Mouse (Mus musculus) heart, postnatal 36 days (tissue): ENCODE measurements at regions not wholly inside any gene's neighbourhood (a gene's known extent, or its start where the extent isn't known, plus 50 kb on each side); places are given as distances from the start of the nearest gene placed in this dataset.

ENCODE experiments used
- DNase-seq, 2 experiments: peaks; one replicate each; pipeline ENCODE4 v3.0.0; 2021 to 2022
- intact Hi-C: fragments of 180-260 bp; cut with DNase I; formaldehyde crosslinking; loops from one replicate; pipeline ENCODE4 v1.15.1; 2025

- intact Hi-C loops: no loop called here
- DNase-seq: no peak
These were observed 259.4 kb upstream of the Runx1 start for GRCm38 (mm10) chr16:93085227-93085883.

DNA sequence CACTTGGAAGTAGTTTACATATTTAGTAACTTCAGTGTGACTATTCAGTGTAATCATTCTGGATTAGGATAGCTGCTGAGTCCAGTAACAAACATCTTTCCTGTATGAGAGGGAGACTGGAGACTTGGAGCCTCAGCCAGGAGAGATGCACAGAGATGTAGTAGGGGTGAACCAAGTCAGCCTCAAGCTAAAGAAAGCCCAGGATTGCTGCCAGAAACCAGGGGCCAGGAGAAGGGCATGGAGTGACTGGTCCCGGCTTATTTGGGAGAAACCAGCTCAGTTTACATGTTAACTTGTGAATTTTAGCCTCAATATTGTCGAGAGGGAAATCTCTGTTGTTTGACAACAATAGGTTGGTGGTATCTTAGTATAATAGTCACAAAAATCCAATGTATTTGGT, 257.8 kb upstream of the Runx1 start:
- intact Hi-C loops: no loop called here
- no peak for DNase-seq

DNA sequence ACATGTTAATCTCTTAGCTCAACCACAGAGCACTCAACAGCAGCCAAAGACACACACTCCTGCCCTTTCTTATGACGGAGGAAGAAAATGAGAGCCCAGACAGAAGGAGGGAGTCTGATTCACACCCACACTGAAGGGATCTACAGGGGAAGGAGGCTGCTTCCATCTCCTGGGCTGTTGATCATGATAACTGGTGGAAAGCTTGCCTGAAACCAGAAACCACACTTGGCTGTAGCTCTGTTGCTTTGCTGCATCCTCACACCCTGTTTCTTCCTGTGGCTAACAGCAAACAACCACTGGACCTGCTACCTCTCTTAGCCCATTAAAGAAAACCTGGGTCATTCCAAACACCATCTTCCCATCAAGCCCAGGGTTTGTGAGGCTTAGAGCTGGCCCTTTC, 257.2 kb upstream of the Runx1 start:
- intact Hi-C loops: no loop called here
- no peak for DNase-seq

DNA sequence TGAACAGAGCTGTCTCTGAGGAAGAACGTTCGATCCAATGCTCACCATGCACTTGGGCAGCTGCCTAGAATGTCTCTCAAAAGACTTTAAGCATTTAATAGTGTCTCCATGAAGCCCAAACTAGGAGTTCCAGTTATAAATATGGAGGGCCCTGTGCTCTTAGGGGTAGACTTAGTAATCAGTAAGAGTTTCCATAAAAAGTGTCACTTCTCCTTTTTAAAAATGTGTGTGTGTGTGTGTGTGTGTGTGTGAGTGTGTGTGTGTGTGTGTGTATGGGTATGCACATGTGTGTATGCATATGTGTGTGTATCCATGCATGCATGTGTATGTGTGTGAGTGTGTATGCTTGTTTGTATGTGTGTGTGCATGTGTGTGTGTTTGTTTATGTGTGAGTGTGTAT, 255.6 kb upstream of the Runx1 start:
- intact Hi-C loops: no loop called here
- DNase-seq: no peak

DNA sequence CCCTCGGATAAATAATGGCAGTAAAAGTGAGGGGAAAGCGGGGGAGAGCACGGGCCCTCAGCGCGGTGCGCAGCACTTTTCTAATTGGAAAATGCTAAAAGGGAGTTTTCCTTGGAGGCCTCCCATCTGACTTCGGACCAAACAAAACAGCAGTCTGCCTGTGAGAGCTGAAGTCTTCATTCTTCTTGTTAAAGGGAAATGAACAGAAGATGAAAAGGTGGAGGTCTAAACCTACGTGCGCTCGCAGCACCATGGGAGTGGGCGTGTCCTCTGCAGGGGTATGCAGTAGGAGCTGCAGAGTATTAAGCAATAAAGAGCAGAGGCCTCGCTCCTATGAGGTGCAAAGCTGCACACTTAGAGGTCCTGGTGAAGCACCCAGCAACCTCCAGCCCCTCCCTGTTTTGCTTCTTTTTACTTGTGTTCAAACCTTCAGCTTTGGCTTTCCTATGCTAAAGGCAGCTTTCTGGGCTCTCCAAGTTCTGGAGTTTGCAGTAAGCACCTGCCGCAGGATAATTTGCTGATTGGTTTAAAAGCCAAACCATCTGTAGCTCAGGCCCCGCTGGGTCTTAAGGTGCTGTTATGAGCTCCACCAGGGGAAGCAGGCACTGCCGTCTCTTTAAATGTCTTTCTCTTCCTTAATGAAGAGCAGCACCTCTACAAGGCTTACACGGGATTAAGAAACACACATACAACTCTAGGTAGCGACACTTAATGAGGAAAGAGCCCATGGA, 253.9 kb upstream of the Runx1 start:
- intact Hi-C loops: no loop called here
- peak; percentile 46 to 63 for DNase-seq

- intact Hi-C loops: no loop called here
These were observed 253.0 kb upstream of the Runx1 start for GRCm38 (mm10) chr16:93078909-93079308.

DNA sequence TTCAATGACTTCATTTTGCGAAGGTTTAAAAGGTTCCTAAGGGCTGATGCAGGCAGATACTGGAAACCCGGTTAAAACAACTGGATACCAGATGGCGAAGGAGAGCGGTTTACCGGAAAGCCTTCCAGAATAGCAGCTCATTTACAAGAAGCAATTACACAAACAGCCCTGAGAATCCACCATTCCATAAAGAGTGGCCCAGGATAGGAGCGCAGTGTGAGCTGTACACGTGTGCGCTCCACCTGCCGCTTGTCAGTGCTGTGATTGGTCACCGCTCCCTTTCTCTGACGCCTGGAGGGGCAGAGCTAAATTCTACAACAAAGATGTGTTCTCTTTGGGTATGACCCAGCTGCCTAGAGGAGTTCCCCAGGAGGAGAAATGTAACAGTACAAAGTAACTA, 249.5 kb upstream of the Runx1 start:
- intact Hi-C loops: no loop called here
- DNase-seq: no peak

More at GRCm38 (mm10) chr16:93078909-93079308, 253.0 kb upstream of the Runx1 start:
- DNase-seq: no peak

GRCm38 (mm10) chr16:93072156-93072555, 246.2 kb upstream of the Runx1 start:
- intact Hi-C loops: loop anchor here (5.0 kb wide), 1 partner anchor 245 kb away; the partner anchor contains the start of gene Runx1
- DNase-seq: peak; percentile 54 to 59

GRCm38 (mm10) chr16:93071726-93072125, 245.8 kb upstream of the Runx1 start:
- intact Hi-C loops: loop anchor here (5.0 kb wide), 1 partner anchor 244 kb away; the partner anchor contains the start of gene Runx1
- DNase-seq: peak; percentile 21 to 26

GRCm38 (mm10) chr16:93066821-93067220, 240.9 kb upstream of the Runx1 start:
- no peak for DNase-seq
- intact Hi-C loops: no loop called here

DNA sequence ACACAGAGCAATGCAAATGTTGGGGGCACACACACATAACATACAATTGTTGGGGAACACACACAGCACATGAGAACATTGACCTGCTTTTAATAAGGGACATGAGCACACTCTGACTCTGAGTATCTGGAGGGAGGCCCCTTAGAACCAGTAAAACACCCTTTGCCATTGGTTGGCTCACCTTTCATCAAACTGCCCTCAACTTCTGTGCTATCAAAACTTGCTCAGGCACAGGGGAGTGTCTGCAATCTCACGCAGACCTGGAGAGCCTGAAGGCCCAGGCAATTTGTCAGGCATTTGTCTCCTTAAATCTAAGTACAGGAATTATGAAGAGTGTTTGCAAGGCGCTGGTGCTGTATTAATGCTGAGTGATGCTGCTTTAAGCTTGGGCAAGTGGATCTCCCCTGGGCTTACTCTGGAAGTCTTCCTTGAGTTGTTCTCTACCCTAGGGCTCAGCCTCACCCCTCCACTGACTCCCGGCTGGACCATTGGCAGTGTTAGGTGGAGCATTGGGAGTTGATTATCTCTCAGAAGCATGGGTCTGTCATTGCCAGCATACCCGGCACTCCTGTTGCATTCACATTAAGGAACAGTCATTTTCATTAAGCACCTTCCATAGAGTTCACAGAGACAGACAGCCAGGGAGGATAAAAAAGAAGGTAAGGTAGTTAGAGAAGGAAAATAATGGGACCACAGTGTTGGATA, 235.7 kb upstream of the Runx1 start:
- intact Hi-C loops: no loop called here
- no peak for DNase-seq

DNA sequence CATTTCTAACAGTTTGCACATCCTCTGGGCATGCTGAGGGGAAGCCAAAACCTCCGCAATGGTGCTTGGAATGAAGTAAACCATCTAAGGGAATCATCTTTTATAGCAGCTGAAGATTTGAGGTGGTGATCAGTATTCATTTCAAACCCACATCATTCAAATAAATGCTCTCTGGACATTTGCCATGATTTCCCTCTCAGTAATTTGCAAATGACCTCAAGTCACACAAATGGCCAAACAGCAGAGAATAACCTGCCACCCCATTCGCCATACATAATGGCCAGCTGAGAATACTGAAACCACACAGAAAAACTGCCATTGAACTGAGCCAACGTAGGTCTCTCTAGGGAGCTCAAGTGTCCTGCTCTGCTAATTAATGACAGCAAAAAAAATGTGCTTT, 230.3 kb upstream of the Runx1 start:
- no peak for DNase-seq
- intact Hi-C loops: no loop called here

DNA sequence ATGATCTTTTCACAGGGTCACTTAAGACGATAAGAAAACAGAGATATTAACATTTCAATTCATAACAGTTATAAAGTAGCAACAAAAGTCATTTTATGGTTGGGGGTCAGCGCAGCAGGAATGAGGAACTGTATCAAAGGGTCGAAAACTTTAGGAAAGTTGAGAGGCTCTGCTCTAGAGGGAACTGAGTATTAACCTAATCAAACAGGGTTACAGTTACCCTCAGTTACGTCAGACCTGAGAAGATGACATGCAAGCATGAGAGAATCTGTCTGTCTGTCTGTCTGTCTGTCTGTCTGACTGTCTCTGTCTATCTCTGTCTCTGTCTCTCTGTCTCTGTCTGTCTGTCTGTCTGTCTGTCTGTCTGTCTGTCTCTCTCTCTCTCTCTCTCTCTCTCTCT, 229.6 kb upstream of the Runx1 start:
- intact Hi-C loops: no loop called here
- DNase-seq: no peak

GRCm38 (mm10) chr16:93051233-93051632, 225.3 kb upstream of the Runx1 start:
- no peak for DNase-seq
- intact Hi-C loops: no loop called here

DNA sequence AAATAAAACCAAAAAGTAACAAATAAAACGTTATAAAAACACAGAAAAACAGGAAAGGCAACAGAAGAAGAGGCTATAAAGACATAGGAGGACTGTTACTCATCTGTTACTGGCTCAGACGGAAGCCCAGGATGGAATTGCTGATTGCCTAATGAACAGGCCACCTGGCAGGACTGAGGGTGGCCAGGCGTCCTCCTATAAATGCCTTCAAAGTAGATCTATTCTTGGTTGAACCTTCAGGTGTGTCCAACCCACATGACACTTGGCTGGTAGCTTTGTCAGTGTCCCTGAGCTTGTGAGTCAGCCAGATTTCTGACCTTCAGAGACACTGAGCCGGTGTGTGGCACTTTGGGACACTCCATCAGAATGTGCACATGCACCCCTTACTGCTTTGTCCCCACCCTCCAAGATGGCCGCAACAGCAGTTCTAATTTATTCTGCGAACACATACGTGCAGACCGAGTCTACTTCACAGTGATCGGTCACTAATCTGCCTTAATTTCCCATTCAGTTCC, 222.5 kb upstream of the Runx1 start:
- no peak for DNase-seq
- intact Hi-C loops: no loop called here

DNA sequence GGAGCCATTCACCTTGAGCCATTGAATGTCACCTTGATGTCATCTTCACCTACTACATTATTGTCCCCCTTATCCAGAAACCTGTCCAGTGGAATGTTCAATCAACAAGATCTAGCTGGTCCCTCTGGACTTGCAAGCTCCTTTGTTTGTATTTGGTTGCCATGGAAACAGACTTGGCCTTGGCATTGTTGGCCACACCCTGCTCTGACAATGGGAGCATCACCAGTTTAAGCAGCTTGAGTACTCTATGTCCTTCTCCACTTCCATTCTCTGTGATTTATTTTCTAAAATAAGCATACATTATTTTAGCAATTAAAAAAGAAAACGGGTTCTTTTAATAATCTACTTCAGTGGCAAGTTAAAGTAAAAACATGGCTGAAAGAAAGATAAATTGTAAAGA, 221.6 kb upstream of the Runx1 start:
- intact Hi-C loops: no loop called here
- no peak for DNase-seq

- intact Hi-C loops: no loop called here
- no peak for DNase-seq
These were observed 220.3 kb upstream of the Runx1 start for GRCm38 (mm10) chr16:93046221-93046620.

- no peak for DNase-seq
- intact Hi-C loops: no loop called here
These were observed 217.4 kb upstream of the Runx1 start for GRCm38 (mm10) chr16:93043355-93043754.

DNA sequence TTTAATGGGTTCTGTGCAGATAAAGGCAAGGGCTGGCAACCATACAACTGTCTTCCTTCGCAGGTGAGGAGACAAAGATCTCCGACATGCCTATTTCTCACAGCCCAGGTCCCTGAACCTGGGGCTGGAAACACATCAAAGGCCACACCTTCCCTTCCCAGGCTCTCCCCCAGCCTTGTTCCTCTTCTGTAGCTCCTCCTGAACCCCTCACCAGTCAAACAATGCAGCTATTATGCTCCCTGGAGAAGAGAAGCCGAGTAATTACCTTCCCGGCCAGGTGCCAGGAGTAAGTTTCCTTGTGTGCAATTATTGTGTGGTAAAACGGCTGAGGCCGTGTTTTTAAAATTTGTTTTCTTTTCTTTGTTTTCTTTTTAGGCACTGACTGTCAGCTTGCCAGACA, 217.0 kb upstream of the Runx1 start:
- DNase-seq: no peak
- intact Hi-C loops: no loop called here

DNA sequence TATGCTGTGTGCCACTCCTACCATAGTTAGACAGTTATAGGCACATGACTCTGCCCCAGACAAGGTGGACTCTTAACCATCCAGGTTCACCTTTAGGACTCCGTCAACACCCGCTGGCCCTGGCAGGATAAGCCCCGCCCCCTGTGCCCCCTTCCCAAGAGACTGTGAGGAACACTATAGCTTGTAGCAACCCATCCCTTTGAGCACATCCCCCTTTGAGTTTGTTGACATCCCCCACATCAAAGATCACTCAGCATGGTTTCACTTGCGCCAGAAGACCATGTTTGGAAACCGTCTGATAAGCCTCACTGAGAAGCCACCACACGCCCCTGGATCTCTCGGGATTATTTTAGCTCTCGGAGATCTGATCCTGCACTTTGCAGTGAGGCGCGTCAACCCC, 216.5 kb upstream of the Runx1 start:
- intact Hi-C loops: no loop called here
- no peak for DNase-seq

DNA sequence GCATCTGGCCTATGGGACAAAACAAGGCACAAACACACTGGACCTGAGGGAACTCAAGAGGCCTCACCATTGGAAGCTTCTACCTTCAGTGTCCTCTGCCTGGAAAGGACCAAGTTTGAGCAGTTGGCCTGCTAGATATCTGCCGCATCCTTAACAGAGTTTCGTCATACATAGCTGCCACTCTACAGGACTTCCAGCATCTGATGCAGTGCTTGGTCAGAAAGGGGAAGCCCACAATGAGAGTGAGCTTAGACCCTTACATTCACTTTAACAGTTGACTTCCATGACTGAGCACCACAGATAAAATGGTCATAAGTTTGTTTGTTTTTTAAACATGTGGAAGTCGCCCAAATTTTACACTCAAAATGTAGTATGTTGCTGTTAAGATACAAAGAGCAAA, 215.9 kb upstream of the Runx1 start:
- DNase-seq: no peak
- intact Hi-C loops: no loop called here

GRCm38 (mm10) chr16:93041399-93041798, 215.4 kb upstream of the Runx1 start:
- intact Hi-C loops: no loop called here
- no peak for DNase-seq
